Mouse (Mus musculus): ENCODE measurements around the gene Gm16405. TPM values are rescaled to one million over a fixed set of nuclear protein-coding genes. Genes with fewer than 3 reads are reported as not detected.

Gm16405 gene
- not detected in 2 replicates for polyA plus RNA-seq (2012; rRNA removed)

DNA sequence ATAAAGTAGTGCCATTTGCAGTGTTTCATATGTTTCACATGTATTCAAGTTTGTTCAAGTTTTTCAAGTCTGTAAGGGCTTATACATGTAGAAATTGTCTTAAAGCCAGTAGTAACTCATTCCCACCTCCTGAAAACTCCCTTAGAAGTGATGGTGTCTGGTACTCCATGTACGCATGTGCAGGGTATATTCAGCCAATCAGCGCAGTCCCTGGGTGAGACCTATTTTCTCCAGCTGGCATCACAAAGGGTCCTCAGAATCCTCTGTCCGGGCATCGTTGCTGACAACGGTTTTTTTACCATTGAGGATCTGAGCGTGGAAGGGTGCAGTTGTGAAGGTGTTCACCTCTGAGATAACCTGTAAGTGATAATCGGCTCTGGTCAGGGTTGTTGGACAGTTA is at the start of gene Gm16405:
Gene Gm16405 (plus strand): TSS at position 301 of the 400 bp plus-strand sequence.

Other genes with a start within 250 kb of the Gm16405 start
- gene Gm16430, start 91.0 kb downstream of the Gm16405 start, polyA plus RNA-seq (2012; rRNA removed): not detected in 2 replicates

All from central nervous system, embryonic 18 days (tissue).